Mouse (Mus musculus) monocyte, adult 5-6 weeks (primary cell): ENCODE measurements around the gene Ubqln2. TPM values are rescaled to one million over a fixed set of nuclear protein-coding genes. Genes with fewer than 3 reads are reported as not detected.

Experiments
- ATAC-seq: fragments of 153-309, 156-312 bp; replicated peaks from 2 replicates; pipeline ENCODE4 v1.8.0; 2017; ENCODE audit warnings: mild to moderate bottlenecking; ENCODE audit not compliant: low TSS enrichment, insufficient number of reproducible peaks, severe bottlenecking, poor library complexity, low FRiP score
- total RNA-seq: library from RNA; stranded (forward); fragments of 200-1000, 200-491, 200-594 nt; gene quantifications from 3 replicates; pipeline ENCODE4 v1.2.3, GENCODE M21; 2017

Gene Ubqln2
- 3.8 to 8.3 TPM (median 8.0 TPM) in 3 replicates for total RNA-seq

GRCm38 (mm10) chrX:153497688-153498516 is at the start of gene Ubqln2:
Ubqln2 (plus strand) TSS chrX:153498227.
- ATAC-seq, result peak; percentile 83

GRCm38 (mm10) chrX:153451946-153452345 is 46.1 kb upstream of the Ubqln2 start:
- ATAC-seq, result no peak

GRCm38 (mm10) chrX:153476760-153477248 is 21.2 kb upstream of the Ubqln2 start:
- ATAC-seq, result no peak

- ATAC-seq, result no peak
Measured at GRCm38 (mm10) chrX:153492326-153492725, 5.7 kb upstream of the Ubqln2 start.

GRCm38 (mm10) chrX:153498665-153499293 is 752 bp downstream of the Ubqln2 start:
- no peak for ATAC-seq

GRCm38 (mm10) chrX:153499294-153500046 is 1.4 kb downstream of the Ubqln2 start:
- ATAC-seq, result 0 out of 2 replicates have a peak, but pooled peaks have one; percentile 13

GRCm38 (mm10) chrX:153500047-153500345 is 2.0 kb downstream of the Ubqln2 start:
- no peak for ATAC-seq

GRCm38 (mm10) chrX:153505954-153506353 is 7.9 kb downstream of the Ubqln2 start:
- ATAC-seq, result no peak

- no peak for ATAC-seq
Measured at GRCm38 (mm10) chrX:153515491-153515890, 17.5 kb downstream of the Ubqln2 start.

GRCm38 (mm10) chrX:153528399-153528798 is 30.4 kb downstream of the Ubqln2 start:
- no peak for ATAC-seq

Other genes with a start within 250 kb of the Ubqln2 start
- gene Cypt3, start 60.4 kb downstream of the Ubqln2 start, total RNA-seq, result not detected in 3 replicates
- 8.3 to 10.5 TPM (median 9.2 TPM) in 3 replicates for gene Kctd12b, start 198.2 kb downstream of the Ubqln2 start, total RNA-seq
- gene Nbdy, start 225.4 kb downstream of the Ubqln2 start, total RNA-seq, result 7.3 to 12.3 TPM (median 9.9 TPM) in 3 replicates